Mouse (Mus musculus) liver, embryonic 16.5 days (tissue): ENCODE results near the gene Myt1l. TPM values are rescaled to one million over a fixed set of nuclear protein-coding genes. Genes with fewer than 3 reads are reported as not detected.

Source experiments
- ATAC-seq: fragments of 200-750 bp; cut with Nextera tagmentation; 2 replicates; pipeline ENCODE4 v1.8.0; 2017; ENCODE audit warnings: low read depth, mild to moderate bottlenecking, moderate number of reproducible peaks, moderate library complexity
- H3K27ac ChIP-seq: fragments of 300-500 bp; sonication (generic); 2 replicates; pipeline ENCODE4 v1.5.1; 2014; ENCODE audit warnings: mild to moderate bottlenecking, low read length
- H3K27me3 ChIP-seq: fragments of 300-500 bp; sonication (generic); 2 replicates; pipeline ENCODE4 v1.6.1; 2014; ENCODE audit warnings: low read depth, low read length, mixed read lengths; ENCODE audit not compliant: control insufficient read depth, insufficient read depth
- H3K36me3 ChIP-seq: fragments of 300-500 bp; sonication (generic); 2 replicates; pipeline ENCODE4 v1.6.1; 2014; ENCODE audit warnings: mild to moderate bottlenecking; ENCODE audit not compliant: control insufficient read depth, insufficient read depth
- H3K4me1 ChIP-seq: fragments of 300-500 bp; sonication (generic); 2 replicates; pipeline ENCODE4 v1.6.1; 2014; ENCODE audit warnings: low read depth, low read length, mixed read lengths; ENCODE audit not compliant: control insufficient read depth
- H3K4me2 ChIP-seq: fragments of 300-500 bp; sonication (generic); 2 replicates; pipeline ENCODE4 v1.6.1; 2014; ENCODE audit warnings: low read depth, low read length, mixed read lengths
- H3K4me3 ChIP-seq: fragments of 300-500 bp; sonication (generic); 2 replicates; pipeline ENCODE4 v1.5.1; 2014; ENCODE audit warnings: low read depth, mild to moderate bottlenecking, low read length
- H3K9ac ChIP-seq: fragments of 300-500 bp; sonication (generic); 2 replicates; pipeline ENCODE4 v1.6.1; 2014; ENCODE audit warnings: low read depth, low read length
- H3K9me3 ChIP-seq: fragments of 300-500 bp; sonication (generic); replicated peaks from 2 replicates; pipeline ENCODE4 v1.6.1; 2016; ENCODE audit warnings: low read length; ENCODE audit not compliant: control insufficient read depth
- WGBS: fragments of 180-500 bp; shearing (Covaris S2); extraction: QIAGEN DNeasy Blood & Tissue Kit; methylation state at CpG from one replicate; pipeline ENCODE4 v1.1.7; 2014; ENCODE audit not compliant: insufficient replicate concordance; 5-methylcytosine and 5-hydroxymethylcytosine counted together
- polyA plus RNA-seq: library from polyadenylated mRNA; unstranded; fragments of >200 nt; fragmentation: Nextera tagmentation; extraction: Ambion mirVana; gene quantifications from 2 replicates; pipeline ENCODE4 v1.2.1, GENCODE M21; 2015

The Myt1l gene
- polyA plus RNA-seq = 0.07 TPM in 1 of 2 replicates, not detected in the other

DNA sequence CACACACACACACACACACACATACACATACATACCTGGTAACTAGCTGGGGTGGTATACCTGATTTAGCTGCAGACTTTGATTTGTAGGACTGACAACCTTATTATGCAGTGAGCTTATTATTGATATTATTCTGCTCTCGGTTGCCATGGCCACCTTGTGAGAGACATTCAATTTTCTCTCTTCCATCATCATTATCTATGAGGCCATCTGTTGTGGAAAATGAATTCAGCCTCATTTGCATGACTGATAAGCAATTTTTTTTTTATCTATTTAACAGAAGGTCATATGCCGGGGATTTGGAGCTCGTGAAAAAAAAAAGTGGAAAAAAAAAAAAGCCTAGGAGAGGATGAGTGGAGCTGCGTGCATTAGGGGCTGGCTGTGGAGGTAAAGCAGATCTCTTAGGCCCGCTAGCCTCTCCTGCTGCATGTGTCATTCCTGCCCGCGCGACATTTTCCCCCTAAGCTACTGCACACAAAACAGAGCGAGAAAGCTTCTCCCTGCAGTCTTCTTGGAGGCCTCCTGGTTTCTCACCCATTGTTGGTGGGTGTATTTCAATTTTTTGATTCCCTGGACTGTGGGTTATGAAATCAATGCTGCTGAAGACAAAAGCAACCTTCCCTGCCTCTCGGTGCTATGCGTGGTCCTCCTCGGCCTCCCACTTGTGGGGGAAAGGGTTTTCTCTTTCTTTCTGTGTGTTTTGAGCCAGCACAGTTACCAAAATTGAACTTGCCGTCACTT lies at the start of gene Myt1l:
TSS of gene Myt1l (plus strand) at position 354 of the 741 bp plus-strand sequence.
- Histone ChIP-seq H3K27ac (no peak within 1 kb of the TSS), H3K4me1 (no peaks in the 10 kb centered on the region), H3K36me3 (no peaks in the 10 kb centered on the region), H3K9me3 (no peaks in the 10 kb centered on the region), H3K4me2 (no peak within 1 kb of the TSS), H3K9ac (no peak within 1 kb of the TSS), H3K27me3 (peaks cover 3% of the 10 kb centered on the region; the same call in 1 of the 2 replicates), H3K4me3 (no peak within 1 kb of the TSS)
- WGBS = 41% methylated on average over 13 of the region's 13 CpGs
- no peak for ATAC-seq

DNA sequence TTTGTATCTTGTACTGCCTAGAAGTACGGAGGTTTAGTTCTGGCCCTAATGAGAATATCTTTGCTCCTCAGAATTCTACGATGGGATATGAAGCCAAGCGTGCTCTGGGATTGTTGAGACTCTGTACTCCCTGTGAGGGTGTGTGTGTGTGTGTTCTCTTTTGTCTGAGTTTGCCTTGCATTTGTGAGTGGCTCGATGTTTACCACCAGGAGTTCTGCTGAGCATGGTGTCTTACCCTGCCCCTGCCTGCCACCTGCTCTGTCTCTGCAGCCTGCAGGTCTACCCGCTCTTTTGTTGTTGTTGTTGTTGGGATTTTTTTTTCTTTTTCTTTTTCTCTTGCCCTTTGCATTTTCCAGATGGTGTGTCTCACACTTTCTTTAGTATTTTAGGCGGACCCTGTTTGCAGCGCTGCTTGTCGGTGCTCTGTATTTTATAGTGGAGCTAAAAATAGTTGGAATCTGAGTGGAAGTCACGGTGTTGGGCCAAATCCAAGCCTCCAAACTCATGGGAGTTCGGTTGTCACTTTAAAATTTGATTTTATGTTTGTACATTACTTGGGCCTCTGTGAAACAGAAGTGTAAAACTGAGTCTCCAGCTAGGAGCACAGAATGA lies 41.7 kb upstream of the Myt1l start:
- no peak overlapping the region for H3K9ac ChIP-seq
- no peak overlapping the region for H3K27ac ChIP-seq
- no peaks in the 10 kb centered on the region for H3K9me3 ChIP-seq
- no peaks in the 10 kb centered on the region for H3K4me1 ChIP-seq
- H3K4me2 ChIP-seq = no peak overlapping the region
- 68% methylated on average over 10 of the region's 10 CpGs for WGBS
- no peak overlapping the region for H3K4me3 ChIP-seq
- no peaks in the 10 kb centered on the region for H3K36me3 ChIP-seq
- no peak for ATAC-seq
- H3K27me3 ChIP-seq = no peaks in the 10 kb centered on the region

- H3K4me3 ChIP-seq = no peak overlapping the region
- peaks cover 3% of the 10 kb centered on the region; the same call in 1 of the 2 replicates for H3K27me3 ChIP-seq
- H3K36me3 ChIP-seq = no peaks in the 10 kb centered on the region
- H3K9ac ChIP-seq = no peak overlapping the region
- no peaks in the 10 kb centered on the region for H3K4me1 ChIP-seq
- H3K9me3 ChIP-seq = no peaks in the 10 kb centered on the region
- H3K4me2 ChIP-seq = no peak overlapping the region
- ATAC-seq = no peak
- H3K27ac ChIP-seq = no peak overlapping the region
- 15% methylated on average over 6 of the region's 6 CpGs for WGBS
Observed at GRCm38 (mm10) chr12:29526236-29526644, 1.9 kb upstream of the Myt1l start.

GRCm38 (mm10) chr12:29527048-29527761 lies 979 bp upstream of the Myt1l start:
- H3K4me2 ChIP-seq = no peak overlapping the region
- no peaks in the 10 kb centered on the region for H3K4me1 ChIP-seq
- WGBS = 3% methylated on average over 27 of the region's 27 CpGs
- H3K9ac ChIP-seq = no peak overlapping the region
- H3K27ac ChIP-seq = no peak overlapping the region
- ATAC-seq = no peak
- H3K9me3 ChIP-seq = no peaks in the 10 kb centered on the region
- H3K4me3 ChIP-seq = no peak overlapping the region
- H3K36me3 ChIP-seq = no peaks in the 10 kb centered on the region
- peaks cover 3% of the 10 kb centered on the region; the same call in 1 of the 2 replicates for H3K27me3 ChIP-seq

DNA sequence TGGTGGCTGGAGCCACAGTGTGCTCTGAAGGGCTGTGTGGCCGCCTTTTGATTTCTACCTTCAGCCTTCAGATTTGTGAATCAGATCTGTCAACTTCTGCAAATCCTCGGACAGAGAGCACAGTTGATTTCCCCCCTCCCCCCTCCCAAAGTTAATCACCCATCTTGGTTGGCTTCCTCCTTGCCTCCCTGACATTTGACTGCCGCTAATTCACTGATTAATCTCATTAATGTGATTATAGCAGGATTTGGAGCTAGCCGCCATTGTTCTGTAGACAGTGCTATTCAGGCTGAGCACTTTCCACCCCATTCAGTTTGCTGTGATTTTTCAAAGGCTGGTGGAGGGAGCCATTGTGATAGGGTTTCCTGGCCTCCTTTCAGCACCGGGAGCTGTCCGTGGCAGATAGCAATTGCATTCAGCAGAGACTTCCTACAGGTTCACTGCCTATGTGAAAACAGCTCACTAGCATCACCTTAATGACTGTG lies 2.1 kb downstream of the Myt1l start:
- Histone ChIP-seq H3K4me2 (no peak overlapping the region), H3K9ac (no peak overlapping the region), H3K4me1 (no peaks in the 10 kb centered on the region), H3K4me3 (no peak overlapping the region), H3K36me3 (no peaks in the 10 kb centered on the region), H3K9me3 (no peaks in the 10 kb centered on the region), H3K27me3 (peaks cover 17% of the 10 kb centered on the region), H3K27ac (no peak overlapping the region)
- no peak for ATAC-seq
- 7% methylated on average over 6 of the region's 6 CpGs for WGBS

GRCm38 (mm10) chr12:29530823-29531222 lies 2.6 kb downstream of the Myt1l start:
- 72% methylated on average over 7 of the region's 7 CpGs for WGBS
- Histone ChIP-seq H3K9ac (no peak overlapping the region), H3K36me3 (no peaks in the 10 kb centered on the region), H3K27me3 (peaks cover 18% of the 10 kb centered on the region), H3K4me2 (no peak overlapping the region), H3K9me3 (no peaks in the 10 kb centered on the region), H3K27ac (no peak overlapping the region), H3K4me3 (no peak overlapping the region), H3K4me1 (no peaks in the 10 kb centered on the region)
- ATAC-seq = no peak

GRCm38 (mm10) chr12:29533071-29533876 lies 5.1 kb downstream of the Myt1l start:
- no peak for ATAC-seq
- Histone ChIP-seq H3K36me3 (no peaks in the 10 kb centered on the region), H3K9ac (no peak overlapping the region), H3K27ac (no peak overlapping the region), H3K4me1 (no peaks in the 10 kb centered on the region), H3K4me3 (no peak overlapping the region), H3K27me3 (peaks cover 15% of the 10 kb centered on the region), H3K4me2 (no peak overlapping the region), H3K9me3 (no peaks in the 10 kb centered on the region)
- 24% methylated on average over 14 of the region's 14 CpGs for WGBS

- no peak overlapping the region for H3K4me3 ChIP-seq
- no peak for ATAC-seq
- H3K27me3 ChIP-seq = peaks cover 15% of the 10 kb centered on the region
- H3K27ac ChIP-seq = no peak overlapping the region
- H3K9me3 ChIP-seq = no peaks in the 10 kb centered on the region
- H3K4me2 ChIP-seq = no peak overlapping the region
- no peaks in the 10 kb centered on the region for H3K4me1 ChIP-seq
- WGBS = 11% methylated on average over 6 of the region's 6 CpGs
- no peaks in the 10 kb centered on the region for H3K36me3 ChIP-seq
- no peak overlapping the region for H3K9ac ChIP-seq
Observed at GRCm38 (mm10) chr12:29534326-29534725, 6.1 kb downstream of the Myt1l start.
